Mouse (Mus musculus) spleen, adult 2 months (tissue): ENCODE results near the gene Hibch.

Experiments
- CTCF ChIP-seq: fragments of 200-500 bp; IDR thresholded peaks from 2 replicates; pipeline ENCODE4 v1.5.1; 2011; ENCODE audit warnings: mild to moderate bottlenecking, inconsistent platforms; ENCODE audit not compliant: insufficient read depth, insufficient read length, insufficient replicate concordance; ENCODE audit errors: extremely low read depth
- POLR2A ChIP-seq: fragments of 200-500 bp; IDR thresholded peaks from 2 replicates; pipeline ENCODE4 v1.6.1; 2011; ENCODE audit warnings: low read depth, low read length, inconsistent platforms

DNA sequence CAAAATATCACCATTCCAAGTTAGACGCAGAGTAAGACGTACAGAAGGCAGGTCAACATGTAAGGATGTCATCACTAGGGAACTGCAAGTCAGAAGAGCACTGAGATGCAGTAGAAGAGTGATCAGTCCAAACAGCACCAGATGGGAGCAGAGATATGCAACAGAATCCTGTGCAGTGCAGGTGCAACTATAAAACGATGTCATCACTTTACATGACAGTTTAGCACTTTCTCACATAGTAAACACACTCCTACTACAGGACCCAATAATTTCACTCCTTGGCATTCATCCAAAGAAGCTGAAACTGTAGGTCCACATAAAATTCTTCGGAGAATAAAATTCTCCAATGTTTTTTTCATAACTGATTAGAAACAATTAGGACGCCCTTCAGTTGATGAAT is 89.8 kb downstream of the Hibch start:
- no peak for TF ChIP-seq CTCF
- TF ChIP-seq POLR2A, result no peak
